Mouse (Mus musculus): ENCODE results near the gene Saysd1. TPM values are rescaled to one million over a fixed set of nuclear protein-coding genes. Genes with fewer than 3 reads are reported as not detected.

The Saysd1 gene
- total RNA-seq, 2 experiments from 2014 or later = 2.9 to 3.2 TPM

GRCm38 (mm10) chr14:20081937-20082533 lies 56.3 kb downstream of the Saysd1 start:
- no peak for TF ChIP-seq CTCF (IDR thresholded peaks at IDR 0.05)
- Histone ChIP-seq H3K4me3 (peak overlapping the region; percentile 89), H3K27ac (peak overlapping the region; percentile 96)
- no peak for DNase-seq
- intact Hi-C loops (cut with DNase I) = no loop called here

DNA sequence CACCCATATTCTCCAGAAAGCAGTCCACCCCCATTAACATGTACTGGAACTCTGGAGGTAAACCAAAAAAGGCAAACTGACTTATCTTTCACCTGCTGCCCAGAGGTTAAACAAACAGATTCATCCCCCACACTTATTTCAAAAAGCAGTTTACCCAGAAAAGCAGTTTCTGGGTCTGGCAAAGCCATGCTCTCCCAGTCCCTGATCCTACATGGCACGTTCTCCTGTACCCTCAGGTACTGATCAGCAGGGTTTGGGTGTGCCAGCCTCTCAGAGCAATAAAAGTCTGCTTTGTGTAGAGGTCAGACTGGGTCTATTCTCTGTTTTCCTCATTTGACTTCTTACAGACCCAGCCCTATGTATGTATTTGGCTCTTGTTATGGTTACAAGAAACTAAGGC lies 57.2 kb downstream of the Saysd1 start:
- intact Hi-C loops (cut with DNase I) = no loop called here
- Histone ChIP-seq H3K4me3 (no peak overlapping the region), H3K27ac (no peak overlapping the region)
- DNase-seq = no peak
- no peak for TF ChIP-seq CTCF (IDR thresholded peaks at IDR 0.05)

- TF ChIP-seq CTCF (IDR thresholded peaks at IDR 0.05) = no peak
- no peak overlapping the region for H3K27ac ChIP-seq
- intact Hi-C loops (cut with DNase I) = no loop called here
- DNase-seq = no peak
- H3K4me3 ChIP-seq = no peak overlapping the region
Observed at GRCm38 (mm10) chr14:20077181-20077580, 61.2 kb downstream of the Saysd1 start.

- intact Hi-C loops (cut with DNase I) = no loop called here
- TF ChIP-seq CTCF (IDR thresholded peaks at IDR 0.05) = no peak
- DNase-seq = no peak
- no peak overlapping the region for H3K4me3 ChIP-seq
- no peak overlapping the region for H3K27ac ChIP-seq
Observed at GRCm38 (mm10) chr14:20075544-20075943, 62.8 kb downstream of the Saysd1 start.

DNA sequence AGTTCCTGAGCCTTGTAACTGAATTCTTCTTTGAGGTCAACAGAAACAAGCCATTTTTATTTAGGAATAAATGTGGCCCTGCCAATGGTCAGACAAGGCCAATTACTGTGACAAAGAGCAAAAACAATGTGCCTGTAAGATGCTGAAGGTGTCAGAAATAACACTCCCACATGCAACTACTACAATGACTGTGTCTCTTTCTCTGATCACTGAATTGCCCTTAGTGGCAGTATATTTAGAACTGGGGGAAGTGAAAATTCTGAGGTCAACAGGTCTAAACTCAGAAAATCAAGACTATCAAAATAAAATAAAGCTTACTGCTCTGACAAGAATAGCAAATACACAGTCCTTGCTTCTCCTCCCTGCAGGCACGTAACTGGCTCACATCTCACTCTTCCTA lies 63.6 kb downstream of the Saysd1 start:
- DNase-seq = no peak
- no peak for TF ChIP-seq CTCF (IDR thresholded peaks at IDR 0.05)
- Histone ChIP-seq H3K4me3 (no peak overlapping the region), H3K27ac (no peak overlapping the region)
- intact Hi-C loops (cut with DNase I) = no loop called here

DNA sequence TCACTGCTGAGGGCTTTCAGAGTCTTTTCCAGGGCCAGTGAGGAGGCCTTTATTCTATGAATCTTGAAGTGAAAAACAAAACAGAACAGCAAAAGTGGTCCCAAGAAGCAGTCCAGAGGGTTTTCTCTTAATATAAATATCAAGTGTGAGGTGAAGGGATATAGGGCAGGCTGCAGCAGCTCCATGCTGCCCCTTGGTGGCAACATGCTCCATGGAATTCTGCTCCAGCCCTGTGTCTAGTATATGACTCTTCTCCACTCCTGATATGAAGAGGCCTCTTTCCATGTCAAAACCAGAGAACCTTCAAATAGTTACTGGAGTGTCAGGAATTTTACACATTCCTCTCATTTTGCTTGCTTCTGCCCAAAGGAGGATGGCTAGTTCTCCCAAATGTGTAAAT lies 67.7 kb downstream of the Saysd1 start:
- Histone ChIP-seq H3K27ac (no peak overlapping the region), H3K4me3 (no peak overlapping the region)
- intact Hi-C loops (cut with DNase I) = no loop called here
- peak; percentile 47 for TF ChIP-seq CTCF (IDR thresholded peaks at IDR 0.05)
- DNase-seq = no peak

DNA sequence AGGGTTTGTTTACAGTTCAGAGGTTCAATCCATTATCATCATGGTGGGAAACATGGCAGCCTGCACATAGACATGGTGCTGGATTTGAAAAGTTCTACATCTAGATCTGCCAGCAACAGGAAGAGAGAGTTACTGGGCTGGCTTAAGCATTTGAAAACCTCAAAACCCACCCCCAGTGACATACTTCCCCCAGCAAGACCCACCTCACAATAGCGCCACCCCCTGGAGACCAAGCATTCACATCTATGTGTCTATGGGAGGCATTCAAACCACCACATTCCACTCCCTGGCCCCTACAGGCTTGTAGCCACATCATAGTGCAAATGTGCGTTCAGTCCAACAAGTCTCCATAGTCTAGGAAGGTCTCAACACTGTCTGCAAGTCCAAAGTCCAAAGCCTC lies 70.0 kb downstream of the Saysd1 start:
- intact Hi-C loops (cut with DNase I) = loop anchor here (5.0 kb wide), 1 partner anchor 211 kb away; no protein-coding TSS in a partner anchor
- TF ChIP-seq CTCF (IDR thresholded peaks at IDR 0.05) = no peak
- Histone ChIP-seq H3K27ac (no peak overlapping the region), H3K4me3 (no peak overlapping the region)
- DNase-seq = no peak

DNA sequence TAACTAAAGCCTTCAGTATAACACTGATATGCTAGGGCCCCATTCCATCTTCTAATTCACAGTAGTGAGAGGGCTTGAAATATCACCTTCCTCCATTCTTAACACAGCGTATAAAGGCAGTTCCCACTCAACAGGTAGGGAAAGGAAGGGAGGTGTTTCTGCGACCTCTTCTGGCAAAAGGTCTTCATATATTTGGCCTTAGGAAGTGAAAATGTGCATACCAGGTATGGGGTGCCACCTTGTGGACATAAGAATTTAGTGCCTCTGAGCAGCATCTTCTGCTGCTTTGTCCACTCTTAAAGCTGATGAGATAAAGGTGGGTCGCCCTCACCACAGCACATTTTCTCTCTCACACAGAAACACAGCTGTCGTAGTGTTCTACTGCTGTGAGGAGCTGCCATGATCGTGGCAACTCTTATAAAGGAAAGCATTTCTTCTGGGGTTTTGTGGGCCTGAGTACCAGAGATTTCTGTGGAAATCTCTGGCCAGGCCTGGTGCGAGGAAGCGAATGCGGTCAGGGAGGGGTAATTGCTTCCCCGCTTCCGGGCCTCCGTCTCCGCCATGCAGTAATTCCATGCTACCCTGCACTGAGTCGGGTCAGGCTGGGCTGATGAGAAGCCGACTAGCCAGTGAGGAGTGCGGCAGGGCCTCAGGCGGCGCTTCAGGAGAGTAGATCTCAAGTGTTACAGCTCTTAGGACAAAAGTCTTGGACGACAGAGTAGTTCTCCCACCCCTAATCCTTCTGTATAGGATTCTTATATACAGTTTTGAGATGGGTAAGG lies 70.8 kb downstream of the Saysd1 start:
- TF ChIP-seq CTCF (IDR thresholded peaks at IDR 0.05) = peak; percentile 87
- peak; percentile 37 for DNase-seq

GRCm38 (mm10) chr14:20064771-20065170 lies 73.6 kb downstream of the Saysd1 start:
- intact Hi-C loops (cut with DNase I) = loop anchor here (5.0 kb wide), 1 partner anchor 207 kb away; no protein-coding TSS in a partner anchor
- H3K4me3 ChIP-seq = no peak overlapping the region
- H3K27ac ChIP-seq = no peak overlapping the region
- DNase-seq = no peak
- no peak for TF ChIP-seq CTCF (IDR thresholded peaks at IDR 0.05)

More for the DNA sequence above, 70.8 kb downstream of the Saysd1 start:
- intact Hi-C loops (cut with DNase I) = loop anchor here (1.0 to 5.0 kb wide), 3 partner anchors 210 to 363 kb away; no protein-coding TSS in a partner anchor
- Histone ChIP-seq H3K4me3 (no peak overlapping the region), H3K27ac (no peak overlapping the region)

DNA sequence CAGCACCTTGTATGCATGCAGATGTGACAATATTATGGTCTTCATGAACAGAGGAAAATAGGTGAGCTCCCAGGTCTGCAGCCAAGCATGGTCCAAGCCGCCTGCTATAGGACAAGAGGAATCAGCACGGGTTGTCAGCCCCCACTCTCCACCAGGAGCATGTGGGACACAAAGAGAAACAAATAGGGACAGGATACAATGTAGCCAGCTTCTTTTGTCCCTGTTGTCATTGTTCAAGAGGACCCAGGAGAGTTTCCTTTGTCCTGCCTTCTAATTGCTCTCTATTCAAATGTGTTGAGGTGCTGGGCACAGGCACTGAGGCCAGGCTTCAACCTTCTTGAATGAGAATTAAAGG lies 89.9 kb downstream of the Saysd1 start:
- intact Hi-C loops (cut with DNase I) = no loop called here
- H3K27ac ChIP-seq = no peak overlapping the region
- no peak for TF ChIP-seq CTCF (IDR thresholded peaks at IDR 0.05)
- H3K4me3 ChIP-seq = no peak overlapping the region
- DNase-seq = no peak

DNA sequence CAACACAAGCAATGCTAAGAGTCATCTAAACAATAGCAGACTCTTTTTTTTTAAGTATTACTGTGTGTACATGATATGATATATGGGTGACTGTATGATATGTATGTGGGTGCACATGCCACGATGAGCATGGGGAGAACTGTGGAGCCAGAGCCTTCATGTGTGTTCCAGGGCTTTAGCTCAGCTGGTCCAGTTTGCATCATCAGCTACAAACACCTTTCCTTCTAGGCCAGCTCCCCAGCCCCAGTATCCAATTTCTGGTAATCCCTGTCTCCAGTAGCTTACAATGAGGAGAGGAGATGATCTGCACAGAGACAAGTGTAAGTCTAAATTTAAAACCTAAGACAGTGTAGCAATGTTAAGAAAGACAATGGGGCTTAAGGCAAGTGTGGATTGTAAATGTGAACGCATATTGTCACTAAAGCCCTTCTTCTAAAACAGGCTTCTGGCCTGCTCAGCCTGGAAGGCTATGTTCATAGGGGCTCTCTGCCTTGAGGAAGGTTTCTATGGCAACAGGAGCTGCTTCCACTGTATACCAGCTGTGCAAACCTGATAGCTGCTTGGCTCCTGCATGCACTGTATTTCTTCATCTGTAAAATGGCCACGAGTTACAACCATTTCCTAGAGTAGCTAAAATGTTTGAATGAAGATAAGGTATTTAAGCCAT lies 90.4 kb downstream of the Saysd1 start:
- no peak for TF ChIP-seq CTCF (IDR thresholded peaks at IDR 0.05)
- Histone ChIP-seq H3K27ac (no peak overlapping the region), H3K4me3 (no peak overlapping the region)
- no peak for DNase-seq
- intact Hi-C loops (cut with DNase I) = no loop called here

GRCm38 (mm10) chr14:20047291-20047690 lies 91.0 kb downstream of the Saysd1 start:
- Histone ChIP-seq H3K27ac (no peak overlapping the region), H3K4me3 (no peak overlapping the region)
- no peak for DNase-seq
- intact Hi-C loops (cut with DNase I) = no loop called here
- no peak for TF ChIP-seq CTCF (IDR thresholded peaks at IDR 0.05)

GRCm38 (mm10) chr14:20044036-20044435 lies 94.3 kb downstream of the Saysd1 start:
- H3K27ac ChIP-seq = no peak overlapping the region
- intact Hi-C loops (cut with DNase I) = no loop called here
- DNase-seq = no peak
- no peak for TF ChIP-seq CTCF (IDR thresholded peaks at IDR 0.05)
- H3K4me3 ChIP-seq = no peak overlapping the region

Data from gastrocnemius, adult 2 months (tissue).